Mouse (Mus musculus) thymus, postnatal 36 days (tissue): ENCODE data around the gene Rftn1.

Experiments
- DNase-seq, 2 experiments: peaks; one replicate each; pipeline ENCODE4 v3.0.0; 2022; ENCODE audit warnings: mixed read lengths in 2 of 2

Rftn1 gene

DNA sequence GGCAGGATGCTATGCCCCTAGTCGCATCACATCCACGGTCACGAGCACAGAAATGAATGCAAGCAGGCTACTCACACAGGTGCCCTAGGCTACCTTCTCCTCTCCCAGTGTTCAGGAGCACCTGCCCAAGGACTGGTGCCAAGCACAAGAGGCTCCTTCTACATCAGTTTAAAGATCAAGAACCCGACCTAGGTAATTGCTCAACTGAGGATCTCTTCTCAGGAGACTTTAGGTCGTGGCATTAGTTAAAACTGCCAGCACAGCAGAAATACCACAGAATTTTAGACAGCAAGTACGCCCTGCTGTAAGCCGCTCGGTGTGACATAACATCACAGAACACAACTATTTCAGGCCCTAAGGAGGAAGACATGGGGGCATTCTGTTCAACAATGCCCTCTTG lies 100.7 kb downstream of the Rftn1 start:
- no peak for DNase-seq

DNA sequence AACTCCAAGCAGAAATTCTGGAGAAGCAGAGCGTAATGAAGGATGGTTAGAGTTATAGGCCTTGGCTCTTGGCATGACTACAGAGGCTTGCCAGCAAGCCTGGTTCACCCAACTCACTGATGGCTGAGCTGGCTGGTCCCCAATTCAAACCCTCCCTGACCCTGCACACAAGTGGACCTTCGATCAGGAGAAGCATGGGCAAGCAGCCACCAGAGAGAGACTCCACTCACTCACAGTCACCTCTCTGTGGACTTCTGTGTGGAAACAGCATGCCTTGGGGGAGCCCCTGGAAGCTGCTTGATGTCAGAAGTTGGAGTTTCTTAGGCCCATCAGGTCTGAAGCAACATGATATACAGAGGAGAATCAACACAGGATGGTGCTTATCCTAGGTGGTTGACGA lies 102.4 kb downstream of the Rftn1 start:
- no peak for DNase-seq

DNA sequence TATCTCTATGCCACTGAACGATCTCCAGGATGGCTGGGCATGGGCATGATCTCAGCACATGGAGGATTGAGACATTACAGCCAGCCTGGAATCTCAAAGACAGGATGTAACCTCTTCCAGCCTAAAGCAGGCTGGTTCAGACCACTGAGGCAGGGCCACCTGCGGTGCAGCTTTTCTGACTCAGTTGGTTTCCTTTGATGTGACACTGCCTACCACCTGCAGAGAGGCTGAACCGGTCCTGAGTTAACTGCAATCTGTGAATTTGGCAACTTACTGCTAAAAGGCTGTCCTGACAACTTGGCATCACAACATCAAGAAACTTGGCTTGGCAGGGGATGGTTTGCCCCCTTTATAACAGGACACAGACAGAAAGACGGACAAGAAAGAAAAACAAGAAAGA lies 103.6 kb downstream of the Rftn1 start:
- DNase-seq, result peak; percentile 54 to 72

DNA sequence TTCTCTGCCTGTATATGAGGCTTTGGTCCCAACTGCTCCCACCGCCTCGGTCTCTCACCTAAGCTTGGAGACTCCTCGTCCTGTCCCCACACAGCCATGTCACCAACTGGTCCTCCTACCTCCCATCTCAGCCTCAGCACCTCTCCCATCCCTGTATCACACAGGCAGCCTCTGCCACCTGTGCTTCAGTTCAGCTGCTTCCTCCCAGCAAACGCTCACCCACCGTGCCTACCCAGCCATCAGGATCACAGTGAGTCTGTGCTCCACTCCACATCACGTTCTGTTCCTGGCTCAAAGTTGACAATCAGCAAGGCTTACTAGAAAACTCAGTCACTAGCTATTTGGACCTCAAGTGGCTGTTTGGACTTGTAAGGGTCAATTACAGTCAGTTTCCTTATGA lies 105.8 kb downstream of the Rftn1 start:
- DNase-seq, result peak; percentile 53 to 67

DNA sequence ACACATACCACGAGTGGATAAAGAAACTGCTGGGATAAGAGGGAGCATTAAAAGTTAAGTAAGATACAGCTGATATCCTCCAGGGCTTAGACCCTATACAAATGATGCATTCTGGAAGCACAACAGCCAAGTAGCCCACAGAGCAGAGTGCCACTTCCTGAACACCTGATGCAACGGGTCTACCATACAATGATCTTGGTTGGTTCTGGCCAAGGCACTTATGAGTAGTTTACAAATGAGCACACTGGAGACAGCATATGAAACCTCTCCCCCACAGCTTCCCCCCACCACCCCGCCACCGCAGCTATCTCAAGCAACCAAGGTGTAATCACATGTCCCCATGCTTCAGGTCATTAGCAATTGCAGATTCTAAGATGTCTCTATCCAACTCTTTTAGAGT lies 106.5 kb downstream of the Rftn1 start:
- DNase-seq, result peak in 1 of 2 experiments; percentile 2

DNA sequence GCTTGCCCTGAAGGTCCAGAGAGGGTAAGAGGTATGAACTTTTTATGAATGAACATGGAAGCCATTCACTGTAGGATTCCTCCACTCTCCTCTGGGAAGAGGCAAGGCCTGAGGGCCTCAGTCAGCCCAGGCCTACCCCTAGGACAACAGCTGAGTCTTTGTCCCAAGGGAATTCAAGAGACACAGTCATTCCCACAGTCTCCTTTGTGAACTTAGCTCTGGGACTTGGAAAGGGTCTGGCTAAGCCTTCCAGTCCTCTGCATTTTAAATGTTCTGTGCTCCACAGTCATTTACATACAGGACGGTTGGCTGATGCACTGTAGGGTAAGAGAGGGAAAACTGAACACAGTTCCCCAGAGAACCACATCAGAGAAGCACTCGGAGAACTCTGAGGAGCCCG lies 107.5 kb downstream of the Rftn1 start:
- no peak for DNase-seq

DNA sequence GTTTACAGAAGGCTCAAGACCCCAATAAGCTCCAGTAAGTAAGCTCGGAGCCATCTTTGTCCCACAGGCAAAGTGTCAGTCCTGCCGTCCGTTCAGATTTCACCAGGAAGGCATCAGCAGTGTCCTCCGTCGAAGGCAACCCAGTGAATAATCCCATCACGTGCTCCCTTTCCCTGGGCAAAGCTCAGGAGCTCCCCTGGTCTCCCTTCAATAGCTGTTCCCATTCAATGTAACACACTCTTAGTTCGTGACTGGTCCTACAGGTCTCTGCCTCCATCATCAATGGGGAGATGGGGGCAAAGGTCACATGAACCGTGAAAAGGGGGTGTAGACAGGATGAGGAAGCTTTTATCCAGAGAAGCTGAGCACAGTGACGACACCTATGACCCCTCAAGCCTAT lies 108.8 kb downstream of the Rftn1 start:
- DNase-seq, result no peak

DNA sequence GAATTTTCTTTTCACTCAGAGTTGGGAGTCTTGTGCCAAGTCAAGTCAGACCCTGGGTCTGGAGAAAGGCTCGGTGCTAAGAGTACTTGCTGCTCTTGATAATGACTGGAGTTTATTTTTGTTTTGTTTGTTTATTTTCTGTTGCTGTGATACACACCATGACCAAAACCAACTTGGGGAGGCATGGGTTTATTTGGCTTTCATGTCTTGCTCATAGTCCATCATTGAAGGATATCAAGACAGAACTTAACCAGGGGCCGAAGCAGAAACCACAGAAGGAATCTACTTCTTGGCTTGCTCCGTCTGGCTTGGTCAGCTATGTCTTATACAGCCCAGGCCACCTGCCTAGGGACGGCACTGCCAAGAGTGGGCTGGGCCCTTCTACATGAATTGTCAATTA lies 109.5 kb downstream of the Rftn1 start:
- no peak for DNase-seq

DNA sequence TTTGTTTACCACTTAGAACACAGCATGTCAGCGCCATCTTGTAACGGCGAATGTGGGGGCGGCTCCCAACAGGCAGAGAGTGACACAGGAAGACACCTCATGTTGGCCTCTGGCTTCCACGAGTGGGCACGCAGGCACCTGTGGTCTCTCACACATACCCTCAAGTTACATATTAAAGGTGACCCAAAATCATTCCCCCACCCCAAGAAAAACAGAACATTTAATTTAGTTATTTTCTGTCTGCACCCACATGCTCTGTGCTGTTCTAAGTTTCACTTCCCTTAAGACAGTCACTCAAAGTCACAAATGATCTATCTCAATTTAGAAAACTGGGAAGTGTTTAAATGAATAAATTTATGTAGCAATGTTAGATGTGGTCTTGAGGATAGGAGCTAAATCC lies 111.7 kb downstream of the Rftn1 start:
- DNase-seq, result no peak

DNA sequence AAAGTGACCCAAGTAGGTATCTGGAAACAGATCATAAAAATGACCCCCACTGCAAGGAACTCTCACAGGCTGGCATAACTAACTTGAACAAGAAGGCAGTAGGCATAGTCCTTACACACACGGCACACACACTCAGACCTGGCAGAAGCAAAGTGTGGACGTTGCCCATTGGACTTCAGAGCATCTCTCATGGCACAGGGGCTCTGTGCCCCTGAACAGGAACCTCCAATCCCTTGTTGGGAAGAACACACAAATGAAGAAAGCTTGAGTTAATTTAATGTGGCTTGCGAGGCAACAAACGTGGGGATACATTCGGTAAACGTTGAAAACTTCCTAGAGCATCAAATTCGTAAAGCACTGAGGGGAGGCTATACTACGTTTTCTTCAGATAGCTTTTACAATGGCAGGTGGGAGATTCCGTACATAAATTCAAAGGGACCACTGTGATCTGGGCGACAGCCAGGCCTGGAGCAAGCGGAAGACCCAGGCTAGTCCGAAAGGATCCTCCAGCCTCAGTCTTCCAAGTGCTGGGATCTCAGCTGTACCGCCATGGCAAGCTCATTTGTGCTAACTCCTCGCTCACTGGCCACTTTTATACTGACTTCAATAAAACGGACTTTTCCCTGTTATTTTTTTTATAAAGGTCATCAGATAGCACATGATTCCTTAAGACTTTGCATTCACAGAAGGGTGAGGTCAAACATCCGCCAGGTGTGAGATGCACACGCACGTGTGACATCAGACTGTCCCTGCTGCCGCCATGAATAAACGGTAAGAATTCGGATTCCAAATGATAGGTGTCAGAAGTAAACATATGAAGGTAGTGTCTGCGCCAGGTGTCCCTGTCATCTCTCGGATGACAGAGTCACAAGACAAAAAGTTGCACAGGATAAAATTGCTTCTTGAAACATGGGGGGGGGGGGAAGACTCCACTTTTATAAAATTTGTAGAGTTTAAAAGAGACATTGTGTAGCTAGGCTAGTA lies 117.2 kb downstream of the Rftn1 start:
- no peak for DNase-seq

DNA sequence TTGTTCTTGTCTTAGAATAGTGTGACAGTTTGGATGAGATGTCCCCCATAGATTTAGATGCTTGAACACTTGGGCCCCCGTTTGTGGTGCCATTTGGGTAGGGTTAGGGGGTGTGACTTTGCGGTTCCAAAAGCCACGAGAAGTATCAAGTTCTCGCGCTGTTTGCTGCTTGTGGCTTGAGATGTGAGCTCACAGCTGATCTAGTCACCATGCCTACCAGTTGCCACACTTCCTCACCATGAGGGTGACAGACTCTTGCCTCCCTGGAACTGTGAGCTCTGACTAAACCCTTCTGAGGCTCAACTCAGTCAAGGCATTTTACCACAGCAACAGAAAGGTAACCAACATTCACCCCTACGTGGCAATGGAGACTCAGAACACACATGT lies 118.9 kb downstream of the Rftn1 start:
- DNase-seq, result peak; percentile 53 to 75

DNA sequence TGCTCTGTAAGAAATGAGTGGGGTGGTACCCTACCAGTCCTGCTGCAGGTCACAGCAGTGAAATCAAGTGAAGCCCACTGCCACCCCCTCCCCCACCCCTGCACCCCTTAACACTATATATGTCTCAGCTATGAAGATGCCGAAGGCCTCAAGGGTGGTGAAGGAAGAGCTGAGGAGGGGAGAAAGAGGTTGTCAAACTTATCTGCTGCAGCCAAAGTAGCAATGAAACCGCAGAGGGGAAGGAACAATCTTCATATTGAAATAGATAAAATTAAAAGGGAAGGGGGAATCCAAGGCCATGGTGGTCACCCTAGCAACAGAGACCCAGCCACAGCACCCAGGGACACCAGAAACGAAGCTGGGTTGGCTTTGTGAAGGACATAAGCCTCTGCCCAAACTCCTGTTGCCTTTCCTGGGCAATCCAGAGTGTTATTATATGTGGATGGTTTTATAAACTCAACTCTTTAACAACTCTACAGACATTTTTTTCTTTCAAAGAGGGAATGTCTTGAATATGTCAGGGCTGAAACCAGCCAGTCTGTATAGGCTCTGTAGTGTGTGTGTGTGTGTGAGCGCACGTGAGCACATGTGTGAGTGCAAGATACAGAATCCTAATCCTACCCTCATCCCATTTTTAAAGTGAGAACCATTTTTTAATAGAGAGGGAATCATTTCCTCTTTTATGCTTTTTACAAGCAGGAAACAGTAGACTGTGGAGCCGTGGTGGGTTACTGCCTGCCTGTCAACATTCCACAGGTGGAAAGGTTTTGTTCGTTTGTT lies 119.5 kb downstream of the Rftn1 start:
- DNase-seq, result no peak

DNA sequence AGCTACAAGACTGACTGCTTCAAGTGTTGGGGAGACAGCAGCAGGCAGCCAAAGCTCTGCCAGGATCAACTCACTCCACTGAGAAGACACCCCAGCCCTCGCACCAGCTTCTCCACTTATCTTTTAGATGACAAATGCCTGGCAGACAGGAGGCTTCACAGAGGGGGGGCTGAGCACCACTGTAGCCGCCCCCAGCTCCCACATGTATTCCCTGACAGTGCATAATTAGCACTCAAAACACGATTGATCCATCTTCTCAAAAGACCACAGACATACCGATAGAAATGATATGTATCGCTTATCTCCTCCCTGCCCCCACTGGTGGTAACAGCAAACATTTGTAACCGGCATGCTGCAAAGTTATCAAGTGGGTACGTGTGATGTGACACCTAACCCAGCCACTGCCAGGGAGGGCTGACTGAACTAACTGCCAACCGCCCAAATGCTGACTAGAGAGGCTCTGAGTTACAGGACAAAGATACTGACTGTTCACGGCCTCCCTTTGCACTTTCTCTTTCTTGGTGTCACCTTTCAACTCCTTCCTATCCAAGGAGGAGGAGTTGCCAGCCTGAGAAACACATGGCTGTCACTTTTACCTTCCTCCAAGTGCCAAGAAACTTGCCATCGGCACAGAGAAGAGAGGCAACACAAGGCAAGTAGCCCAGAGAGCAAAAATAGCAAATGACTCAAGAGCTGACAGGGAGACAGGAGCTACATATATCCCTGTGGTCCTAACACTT lies 120.4 kb downstream of the Rftn1 start:
- no peak for DNase-seq

DNA sequence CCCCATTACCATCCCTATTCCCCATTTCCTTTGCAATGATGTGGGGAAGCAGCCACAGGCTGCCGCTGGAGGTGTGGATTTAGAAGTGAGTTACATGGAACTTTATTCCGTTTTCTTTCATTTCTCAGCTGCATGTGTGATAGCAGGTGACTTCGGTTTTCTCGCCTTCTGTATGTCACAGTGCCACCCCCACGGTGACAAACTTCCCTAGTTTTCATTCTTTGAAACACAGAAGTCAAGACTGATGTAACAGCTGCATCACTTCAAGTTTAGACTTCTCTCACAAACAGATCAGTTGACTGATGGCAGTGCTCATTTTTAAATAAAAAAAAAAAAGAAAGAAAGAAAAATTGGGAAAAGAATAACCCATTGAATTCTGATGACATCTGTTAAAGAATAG lies 121.3 kb downstream of the Rftn1 start:
- no peak for DNase-seq

DNA sequence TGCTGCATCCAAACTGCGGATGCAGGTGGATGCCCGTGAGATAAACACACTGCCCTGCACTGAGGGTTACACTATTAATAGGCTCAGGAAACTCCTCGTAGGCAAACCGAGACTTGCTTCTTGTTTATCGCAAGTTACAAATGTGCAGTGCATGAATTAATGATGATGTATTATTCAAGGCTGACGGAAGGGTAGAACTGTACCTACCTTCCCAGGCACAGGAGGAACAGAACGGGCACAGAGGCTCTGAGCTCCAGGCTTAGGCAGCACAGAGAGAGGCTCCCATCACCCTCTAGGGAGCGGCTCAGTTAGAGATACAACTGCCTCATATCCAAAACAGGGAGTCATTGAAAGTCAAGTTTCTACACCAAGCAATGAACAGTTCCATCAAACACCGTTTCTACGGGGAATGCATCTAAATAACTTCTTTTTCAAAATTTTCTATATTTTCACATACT lies 121.8 kb downstream of the Rftn1 start:
- DNase-seq, result no peak

DNA sequence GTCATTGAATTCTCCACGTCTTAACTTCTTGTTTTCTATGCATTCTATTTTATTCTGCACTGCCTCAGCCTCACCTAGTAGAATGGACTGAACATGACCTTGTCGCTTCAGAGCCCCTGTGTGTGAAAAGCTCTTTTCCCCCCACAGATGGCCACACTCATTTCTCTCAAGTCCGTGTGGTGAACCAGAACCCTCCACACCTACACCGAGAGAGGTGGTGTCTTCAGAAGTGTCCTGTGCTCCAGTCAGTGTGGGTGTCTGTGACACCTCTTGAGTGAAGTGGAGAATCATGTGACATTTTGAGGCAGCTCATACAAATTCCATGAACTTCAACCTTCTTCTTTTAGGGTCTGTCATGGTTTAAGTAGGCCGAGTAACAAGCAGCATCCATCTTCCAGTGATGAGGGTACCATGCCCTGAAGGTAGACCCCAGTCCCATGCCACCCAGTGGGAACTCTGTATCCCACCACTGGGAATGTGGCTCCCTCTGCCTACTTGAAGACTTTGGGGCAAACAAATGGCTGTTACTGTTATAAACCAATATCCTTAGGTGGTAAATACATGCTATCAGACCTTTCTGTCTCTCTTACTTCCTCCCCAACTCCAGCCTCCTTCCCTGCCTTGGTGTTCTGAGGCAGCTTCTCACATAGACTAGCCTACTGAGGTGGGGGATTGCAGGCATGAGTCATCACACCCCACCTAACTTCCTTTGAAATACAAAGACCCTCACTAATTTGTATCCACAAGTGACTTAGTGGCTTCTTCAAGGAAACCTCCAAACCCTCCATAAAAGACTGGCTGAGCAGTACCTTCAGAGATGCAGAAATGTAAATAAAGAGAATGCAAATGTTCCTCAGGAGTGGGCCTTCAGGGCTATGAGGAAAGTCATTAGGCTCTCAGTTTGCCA lies 122.4 kb downstream of the Rftn1 start:
- DNase-seq, result no peak

DNA sequence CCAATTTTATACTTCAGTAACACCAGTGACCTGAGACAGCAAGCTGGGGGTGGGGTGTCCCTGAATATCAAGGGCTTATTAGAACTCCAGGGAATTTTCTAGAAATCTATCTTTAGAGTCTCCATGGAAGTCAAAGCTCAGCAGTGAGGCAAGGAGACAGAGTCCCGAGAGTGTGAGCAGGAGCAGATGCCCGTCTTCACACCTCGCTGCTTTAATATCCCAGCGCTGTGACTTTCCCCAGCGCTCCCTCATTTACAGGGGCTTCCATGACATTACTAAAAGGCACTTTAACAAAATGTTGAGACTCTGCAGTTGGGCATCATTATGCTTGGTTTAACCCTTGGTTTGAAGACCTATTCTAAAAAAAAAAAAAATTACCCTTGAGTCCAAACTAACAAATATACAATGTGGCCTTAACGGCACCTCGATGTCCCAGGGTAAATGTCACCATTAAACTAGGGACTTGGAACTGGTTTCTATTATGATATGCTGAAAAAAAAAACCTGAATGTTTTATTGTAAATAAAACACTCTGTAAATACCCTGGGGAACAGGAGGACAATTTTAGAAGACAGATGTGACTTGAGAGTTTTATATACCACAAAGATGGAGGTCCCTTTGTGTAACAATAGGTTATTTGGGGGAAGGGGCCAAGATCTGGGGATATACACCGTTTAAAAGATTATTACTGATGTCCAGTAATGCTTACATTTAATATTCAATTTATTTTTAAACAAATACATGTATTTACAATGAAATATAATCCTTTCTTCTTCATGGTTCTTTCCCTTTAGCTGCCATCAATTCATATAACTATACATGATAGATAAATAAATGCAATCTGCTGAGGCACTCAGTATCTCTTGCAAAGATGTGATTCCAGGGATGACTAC lies 123.4 kb downstream of the Rftn1 start:
- no peak for DNase-seq

DNA sequence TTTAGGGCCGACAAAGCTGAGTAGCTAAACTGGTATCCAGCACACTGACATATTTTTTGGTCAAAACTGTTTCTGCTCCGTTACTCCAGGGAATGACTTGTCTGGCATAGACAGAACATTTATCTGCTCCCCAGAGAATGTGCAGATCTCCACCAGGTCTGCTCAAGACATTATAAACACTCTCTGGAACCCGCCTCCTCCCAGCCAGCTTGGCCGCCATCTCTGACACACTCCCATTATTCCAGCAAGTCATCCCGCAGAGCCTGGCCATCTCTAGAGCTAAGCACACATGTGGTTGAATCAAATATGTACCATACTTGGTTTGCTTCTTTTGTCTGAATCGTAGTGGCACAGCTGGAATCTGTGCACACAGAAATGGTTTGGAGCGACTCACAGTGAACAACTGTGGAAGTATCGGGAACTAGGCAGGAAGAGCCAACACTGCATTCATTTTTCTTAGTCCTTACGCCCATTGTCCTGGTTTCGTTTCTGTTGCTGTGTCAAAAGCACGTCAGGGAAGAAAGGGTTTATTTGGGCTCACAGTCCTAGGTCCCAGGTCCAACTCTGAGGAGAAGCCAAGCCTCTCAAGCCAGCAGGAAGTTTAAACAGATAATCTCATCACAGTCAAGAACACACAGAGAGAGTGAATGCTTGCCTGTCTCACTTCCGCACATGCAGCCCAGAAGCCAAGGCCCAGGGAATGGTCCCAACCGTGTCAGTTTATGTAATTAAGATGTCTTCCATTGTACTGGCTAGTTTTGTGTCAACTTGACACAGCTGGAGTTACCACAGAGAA lies 126.4 kb downstream of the Rftn1 start:
- no peak for DNase-seq

DNA sequence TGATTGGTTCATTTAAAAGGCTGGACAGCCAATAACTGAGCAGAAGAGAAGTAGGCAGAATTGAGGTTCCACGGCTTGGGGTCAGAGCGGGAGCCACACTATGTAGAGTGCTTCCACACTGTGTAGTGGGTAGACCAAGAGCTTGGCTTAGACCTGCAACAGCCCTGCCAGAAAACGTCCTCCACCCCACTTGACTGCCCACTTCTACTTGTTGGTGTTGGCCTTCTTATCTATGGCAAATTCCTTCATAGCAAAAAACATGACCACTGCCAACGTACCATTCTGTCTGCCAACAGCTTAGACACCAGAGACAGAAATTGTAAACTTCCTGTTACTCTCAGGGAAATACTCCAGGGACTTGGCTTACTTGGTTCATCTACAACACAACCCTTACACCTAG lies 127.8 kb downstream of the Rftn1 start:
- no peak for DNase-seq

DNA sequence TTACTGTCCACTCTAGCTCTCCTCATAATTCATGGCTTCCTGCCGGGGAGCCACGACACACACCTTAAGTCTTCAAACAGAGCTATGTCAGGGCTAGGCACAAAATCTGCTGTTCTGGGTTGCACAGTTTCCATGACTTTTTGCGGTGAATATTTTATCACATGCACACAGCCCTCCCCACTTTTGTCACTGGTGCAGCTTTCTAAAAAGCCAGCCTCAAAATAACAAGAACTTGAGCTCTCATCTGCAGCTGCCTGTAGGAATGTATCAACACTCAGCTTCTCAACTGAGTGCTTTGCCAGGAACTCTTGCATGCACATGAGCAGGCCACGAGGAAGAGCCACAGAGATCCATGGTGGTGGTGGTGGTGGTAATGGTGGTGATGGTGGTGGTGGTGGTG lies 129.0 kb downstream of the Rftn1 start:
- DNase-seq, result no peak
